Mouse (Mus musculus) layer of hippocampus, adult 9-11 months (tissue): ENCODE results near the gene Reg2.
"Not testable (repeated sequence)": the region's sequence is repeated elsewhere in the genome, so short reads cannot be mapped to it uniquely, and the experiment has no call there.

ENCODE experiments used
- DNase-seq: peaks from one replicate; pipeline ENCODE4 v3.0.0; 2022

Gene Reg2

GRCm38 (mm10) chr6:78395323-78395722, at the start of gene Reg2:
Reg2 (plus strand) TSS chr6:78395623.
- DNase-seq: not testable (repeated sequence)

GRCm38 (mm10) chr6:78361971-78362563, 33.4 kb upstream of the Reg2 start:
- DNase-seq: no peak

- no peak for DNase-seq
These were observed 25.1 kb upstream of the Reg2 start, which contains the start of gene Reg3b for GRCm38 (mm10) chr6:78370357-78370756. Reg3b (plus strand) TSS chr6:78370657.

- no peak for DNase-seq
These were observed 16.7 kb upstream of the Reg2 start, which contains the start of gene Reg3d for GRCm38 (mm10) chr6:78378765-78379164. Reg3d (minus strand) TSS chr6:78378865.

GRCm38 (mm10) chr6:78380409-78380808, 15.0 kb upstream of the Reg2 start, which contains the start of gene Reg3a:
Reg3a (plus strand) TSS chr6:78380709.
- DNase-seq: no peak

GRCm38 (mm10) chr6:78385609-78386008, 9.8 kb upstream of the Reg2 start:
- DNase-seq: no peak

GRCm38 (mm10) chr6:78422411-78422810, 27.0 kb downstream of the Reg2 start, which contains the start of gene Reg1:
Reg1 (plus strand) TSS chr6:78422711.
- DNase-seq: not testable (repeated sequence)

GRCm38 (mm10) chr6:78425497-78425896, 30.1 kb downstream of the Reg2 start:
- no peak for DNase-seq

GRCm38 (mm10) chr6:78447202-78447601, 51.8 kb downstream of the Reg2 start:
- no peak for DNase-seq

GRCm38 (mm10) chr6:78448409-78448808, 53.0 kb downstream of the Reg2 start:
- DNase-seq: no peak

GRCm38 (mm10) chr6:78452804-78453203, 57.4 kb downstream of the Reg2 start:
- no peak for DNase-seq
